Mouse (Mus musculus) neural tube, embryonic 14.5 days (tissue): ENCODE measurements at regions not wholly inside any gene's neighbourhood (a gene's known extent, or its start where the extent isn't known, plus 50 kb on each side); places are given as distances from the start of the nearest gene placed in this dataset.

ENCODE experiments used
- ATAC-seq: fragments of 200-750 bp; cut with Nextera tagmentation; 2 replicates; pipeline ENCODE4 v1.8.0; 2017; ENCODE audit warnings: low read depth, mild to moderate bottlenecking, moderate TSS enrichment, moderate library complexity
- H3K27ac ChIP-seq: fragments of 300-500 bp; sonication (generic); 2 replicates; pipeline ENCODE4 v1.5.1; 2014; ENCODE audit warnings: low read depth, mild to moderate bottlenecking, control low read depth, low read length, moderate library complexity, mixed read lengths
- H3K27me3 ChIP-seq: fragments of 300-500 bp; sonication (generic); 2 replicates; pipeline ENCODE4 v1.6.1; 2014; ENCODE audit warnings: low read length; ENCODE audit not compliant: control insufficient read depth, insufficient read depth
- H3K36me3 ChIP-seq: fragments of 300-500 bp; sonication (generic); 2 replicates; pipeline ENCODE4 v1.6.1; 2014; ENCODE audit warnings: low read length, mixed read lengths; ENCODE audit not compliant: control insufficient read depth, insufficient read depth
- H3K4me1 ChIP-seq: fragments of 300-500 bp; sonication (generic); 2 replicates; pipeline ENCODE4 v1.6.1; 2014; ENCODE audit warnings: low read length; ENCODE audit not compliant: control insufficient read depth, insufficient read depth
- H3K4me2 ChIP-seq: fragments of 300-500 bp; sonication (generic); 2 replicates; pipeline ENCODE4 v1.6.1; 2014; ENCODE audit warnings: mild to moderate bottlenecking, low read depth, low read length, control low read depth
- H3K4me3 ChIP-seq: fragments of 300-500 bp; sonication (generic); 2 replicates; pipeline ENCODE4 v1.5.1; 2014; ENCODE audit warnings: low read depth, low read length, control low read depth, mixed read lengths
- H3K9ac ChIP-seq: fragments of 300-500 bp; sonication (generic); replicated peaks from 2 replicates; pipeline ENCODE4 v1.6.1; 2014; ENCODE audit warnings: low read depth, mild to moderate bottlenecking, control low read depth, low read length, mixed read lengths
- H3K9me3 ChIP-seq: fragments of 300-500 bp; sonication (generic); 2 replicates; pipeline ENCODE4 v1.6.1; 2016; ENCODE audit warnings: low read length; ENCODE audit not compliant: control insufficient read depth
- WGBS: fragments of 180-500 bp; shearing (Covaris S2); extraction: QIAGEN DNeasy Blood & Tissue Kit; methylation state at CpG from one replicate; pipeline ENCODE4 v1.1.7; 2014; 5-methylcytosine and 5-hydroxymethylcytosine counted together

- H3K4me2 ChIP-seq: no peak overlapping the region
- no peaks in the 10 kb centered on the region for H3K36me3 ChIP-seq
- no peak overlapping the region for H3K9ac ChIP-seq
- H3K4me1 ChIP-seq: no peaks in the 10 kb centered on the region
- no peaks in the 10 kb centered on the region for H3K27me3 ChIP-seq
- 49% methylated on average over 2 of the region's 2 CpGs for WGBS
- peak; percentile 61; the same call in 1 of the 2 replicates for ATAC-seq
- H3K9me3 ChIP-seq: no peaks in the 10 kb centered on the region
- no peak overlapping the region for H3K4me3 ChIP-seq
- H3K27ac ChIP-seq: no peak overlapping the region
Observed at GRCm38 (mm10) chrX:110308810-110309209, 505.3 kb upstream of the Pou3f4 start.

- Histone ChIP-seq H3K27me3 (no peaks in the 10 kb centered on the region), H3K4me2 (peak overlapping the region; percentile 14; the same call in 1 of the 2 replicates), H3K9ac (no peak overlapping the region), H3K36me3 (no peaks in the 10 kb centered on the region), H3K9me3 (no peaks in the 10 kb centered on the region), H3K27ac (no peak overlapping the region), H3K4me1 (no peaks in the 10 kb centered on the region), H3K4me3 (no peak overlapping the region)
- ATAC-seq: peak; percentile 87
- WGBS: 30% methylated on average over 8 of the region's 8 CpGs
Observed at GRCm38 (mm10) chrX:110317825-110318769, 496.0 kb upstream of the Pou3f4 start.

GRCm38 (mm10) chrX:110320250-110320649 is 493.8 kb upstream of the Pou3f4 start:
- Histone ChIP-seq H3K4me2 (no peak overlapping the region), H3K4me1 (no peaks in the 10 kb centered on the region), H3K27ac (no peak overlapping the region), H3K9ac (no peak overlapping the region), H3K9me3 (no peaks in the 10 kb centered on the region), H3K36me3 (no peaks in the 10 kb centered on the region), H3K4me3 (no peak overlapping the region), H3K27me3 (no peaks in the 10 kb centered on the region)
- no peak for ATAC-seq

GRCm38 (mm10) chrX:110334288-110334687 is 479.8 kb upstream of the Pou3f4 start:
- no peaks in the 10 kb centered on the region for H3K4me1 ChIP-seq
- H3K27me3 ChIP-seq: no peaks in the 10 kb centered on the region
- H3K9me3 ChIP-seq: no peaks in the 10 kb centered on the region
- no peak overlapping the region for H3K4me3 ChIP-seq
- no peak overlapping the region for H3K27ac ChIP-seq
- H3K9ac ChIP-seq: no peak overlapping the region
- no peak overlapping the region for H3K4me2 ChIP-seq
- H3K36me3 ChIP-seq: no peaks in the 10 kb centered on the region
- ATAC-seq: no peak
- 97% methylated on average over 2 of the region's 2 CpGs for WGBS

- no peaks in the 10 kb centered on the region for H3K9me3 ChIP-seq
- no peak overlapping the region for H3K9ac ChIP-seq
- H3K27me3 ChIP-seq: no peaks in the 10 kb centered on the region
- no peak overlapping the region for H3K4me2 ChIP-seq
- no peak for ATAC-seq
- WGBS: 79% methylated on average over 1 of the region's 1 CpGs
- H3K27ac ChIP-seq: no peak overlapping the region
- H3K36me3 ChIP-seq: no peaks in the 10 kb centered on the region
- no peaks in the 10 kb centered on the region for H3K4me1 ChIP-seq
- no peak overlapping the region for H3K4me3 ChIP-seq
Observed at GRCm38 (mm10) chrX:110335013-110335412, 479.1 kb upstream of the Pou3f4 start.
